Mouse (Mus musculus) heart, postnatal 4 days (tissue): ENCODE measurements around the gene Mtcl1. TPM values are rescaled to one million over a fixed set of nuclear protein-coding genes. Genes with fewer than 3 reads are reported as not detected.

ENCODE experiments used
- DNase-seq: peaks from one replicate; pipeline ENCODE4 v3.0.0; 2021
- total RNA-seq, 2 experiments: library from RNA; stranded (reverse); gene quantifications; 2 replicates each; pipeline ENCODE4 v1.2.3; 2021

Gene Mtcl1
- total RNA-seq, 2 experiments from 2014 or later = 4.9 to 5.4 TPM

DNA sequence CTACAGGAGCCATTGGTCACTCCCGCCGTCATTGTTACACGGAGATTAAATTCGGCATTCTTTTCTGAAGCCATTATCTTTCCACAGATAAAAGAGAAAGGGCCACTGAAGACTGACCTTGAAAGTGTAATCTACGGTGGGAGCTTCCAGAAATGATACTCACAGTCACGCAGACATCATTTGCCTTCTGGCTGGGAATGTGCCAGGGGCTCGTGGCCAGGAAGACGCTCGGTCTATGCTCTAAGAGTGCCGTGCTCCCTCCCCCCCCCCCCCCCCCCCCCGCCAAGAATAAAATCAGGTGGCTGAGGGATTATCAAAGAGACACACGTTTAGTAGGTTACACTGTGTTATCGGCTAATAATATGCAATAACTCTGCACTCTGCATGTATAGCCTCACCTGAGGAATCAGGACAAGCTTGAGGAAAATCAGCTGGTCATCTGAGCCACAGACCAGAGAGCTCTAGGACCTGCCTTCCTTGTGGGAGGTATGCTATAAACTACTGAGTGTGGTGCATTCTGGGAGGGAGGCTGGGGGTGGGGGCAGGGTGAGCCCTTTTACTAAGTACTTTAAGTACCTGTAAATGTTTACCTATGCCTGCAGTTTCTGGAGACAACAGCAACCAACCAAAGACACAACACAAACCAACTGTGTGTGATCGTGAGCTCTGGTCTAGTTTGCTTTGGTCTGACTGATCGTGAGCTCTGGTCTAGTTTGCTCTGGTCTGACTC, 87.1 kb downstream of the Mtcl1 start:
- no peak for DNase-seq

DNA sequence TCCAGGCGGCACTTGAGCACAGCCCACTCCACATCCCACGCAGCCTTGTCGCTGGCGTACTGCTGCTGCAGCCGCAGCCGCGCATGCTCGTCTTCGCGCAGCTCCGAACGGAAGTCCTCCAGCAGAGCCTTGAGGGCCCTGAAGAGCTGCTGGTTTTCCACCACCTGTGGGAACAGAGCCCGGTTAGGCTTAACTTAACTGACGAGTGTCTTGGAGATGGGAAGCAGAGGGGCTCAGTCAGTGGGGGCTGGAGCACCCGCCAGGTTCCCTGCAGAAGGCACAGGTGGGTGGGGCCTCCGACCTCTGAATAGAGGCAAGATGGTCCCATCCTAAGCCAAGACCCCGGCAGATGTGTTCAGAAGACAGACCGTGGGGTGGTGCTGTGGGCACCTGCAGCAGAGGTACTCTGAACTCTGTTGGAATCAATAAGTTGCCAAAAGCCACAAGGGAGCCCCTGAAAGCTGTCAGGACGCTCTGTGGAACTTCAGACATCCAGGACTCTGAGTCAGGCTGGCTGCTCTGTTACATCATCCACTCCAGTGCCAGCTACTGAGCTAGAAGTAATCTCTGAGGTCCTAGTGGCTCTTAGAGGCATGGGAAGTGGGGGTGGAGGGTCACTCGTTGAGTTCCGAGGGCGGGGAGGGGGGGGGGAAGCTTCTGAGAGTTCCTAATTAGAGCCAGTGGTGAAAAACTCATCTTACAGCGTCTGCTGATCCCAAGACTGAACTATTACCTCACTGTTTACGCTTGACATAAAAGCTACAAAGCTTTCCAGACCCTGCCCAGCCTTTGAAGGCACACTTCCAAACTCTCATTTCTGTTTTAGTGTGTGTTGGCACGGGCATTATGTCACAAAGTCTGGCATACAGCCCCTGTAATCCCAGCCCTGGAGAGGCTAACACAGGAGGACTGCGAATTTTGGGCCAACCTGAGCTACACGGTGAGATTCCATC, 91.2 kb downstream of the Mtcl1 start:
- DNase-seq = peak; percentile 38

DNA sequence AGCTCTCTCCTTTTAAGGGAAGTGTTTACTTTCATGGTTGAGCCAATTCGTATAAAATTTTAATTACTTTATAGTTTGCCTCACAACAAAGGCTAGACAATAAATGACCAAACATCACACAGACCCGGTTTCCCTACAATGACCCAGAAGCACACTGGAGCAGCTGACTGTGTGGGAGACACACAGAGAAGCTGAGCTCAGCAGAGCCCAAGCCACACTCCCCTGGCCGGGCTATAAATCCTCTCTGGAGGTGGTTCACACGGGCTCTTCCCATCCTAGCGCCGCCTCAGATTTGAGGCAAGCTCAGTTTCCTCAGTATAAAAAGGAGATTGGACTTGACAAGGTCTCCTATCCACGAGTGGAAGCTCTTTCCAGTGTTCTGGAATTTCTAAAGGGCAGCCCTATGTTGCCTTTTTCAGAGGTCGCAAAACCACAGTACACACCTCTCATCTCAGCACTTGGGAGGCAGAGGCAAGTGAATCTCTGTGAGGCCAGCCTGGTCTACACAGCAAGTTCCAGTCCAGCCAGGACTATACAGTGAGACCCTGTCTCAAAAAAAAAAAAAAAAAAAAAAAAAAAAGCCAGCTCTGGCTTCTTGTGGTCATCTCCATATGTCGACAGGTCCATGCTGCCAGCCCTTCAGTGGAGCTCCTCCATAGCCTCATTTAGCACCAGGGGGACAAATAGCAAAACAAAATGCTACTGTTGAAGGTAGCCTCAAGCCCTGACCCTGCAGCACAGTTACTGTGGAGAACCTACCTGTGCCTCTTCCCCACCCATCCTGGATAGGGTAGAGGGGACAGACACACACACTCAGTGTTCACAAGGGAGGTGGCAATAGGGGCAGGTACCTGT, 92.2 kb downstream of the Mtcl1 start:
- DNase-seq = no peak

GRCm38 (mm10) chr17:66353907-66354306, 95.6 kb downstream of the Mtcl1 start:
- DNase-seq = no peak

DNA sequence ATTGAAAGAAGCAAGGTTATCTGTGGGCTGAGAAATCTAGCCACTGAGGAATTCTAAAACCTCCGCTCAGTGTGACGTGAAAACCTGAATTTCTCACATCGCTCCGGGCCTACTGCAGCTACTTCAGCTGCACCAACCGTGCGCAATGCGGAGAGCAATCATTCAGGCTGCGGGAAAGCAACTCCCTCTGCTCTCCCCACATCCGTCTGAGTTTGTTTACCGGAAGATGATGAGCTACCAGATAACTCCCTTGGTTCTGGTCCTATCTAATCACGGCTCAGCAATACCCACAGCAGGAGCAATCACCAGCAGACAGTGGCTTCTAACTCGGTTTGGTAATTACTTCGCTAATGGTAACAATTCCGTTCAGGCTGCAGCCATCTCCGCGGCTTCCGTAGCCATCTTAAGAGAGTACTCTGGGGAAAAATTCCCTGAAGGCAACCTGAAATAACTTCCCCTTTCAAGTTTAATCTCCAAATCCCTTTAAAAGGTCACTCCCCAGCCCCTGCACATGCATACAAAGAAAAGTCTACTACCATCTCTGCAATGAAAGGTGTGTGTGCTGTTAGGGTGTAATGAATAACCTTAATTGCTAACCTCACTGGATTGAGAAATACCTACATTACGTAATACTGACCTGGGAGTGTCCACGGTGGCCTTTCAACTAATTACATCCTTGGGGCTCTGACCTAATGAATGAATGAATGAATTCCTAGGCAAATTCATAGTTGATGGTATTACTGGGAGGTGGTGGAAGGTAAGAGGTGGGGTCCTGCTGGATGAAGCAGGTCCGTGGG, 96.5 kb downstream of the Mtcl1 start:
- DNase-seq = no peak

DNA sequence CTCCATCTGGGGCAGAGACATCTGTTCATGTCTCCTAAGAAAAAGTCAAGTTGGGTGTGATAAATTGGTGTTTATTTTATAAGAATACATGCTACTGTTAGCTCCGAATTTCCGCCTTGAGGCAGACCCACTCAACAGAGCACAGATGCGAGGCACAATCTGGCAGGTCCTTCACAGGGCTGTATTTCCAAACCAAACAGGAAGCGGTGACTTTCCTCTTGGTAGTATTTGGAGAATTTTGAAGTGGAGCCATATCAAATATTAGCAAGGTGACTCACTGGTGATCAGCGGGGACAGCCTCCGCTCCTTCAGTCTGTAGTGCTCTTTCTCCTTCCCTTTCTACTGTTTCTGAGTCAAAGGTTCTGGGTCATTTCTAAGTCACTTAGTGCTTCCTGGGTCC, 97.3 kb downstream of the Mtcl1 start:
- DNase-seq = peak; percentile 37

GRCm38 (mm10) chr17:66350689-66351088, 98.9 kb downstream of the Mtcl1 start:
- DNase-seq = no peak

DNA sequence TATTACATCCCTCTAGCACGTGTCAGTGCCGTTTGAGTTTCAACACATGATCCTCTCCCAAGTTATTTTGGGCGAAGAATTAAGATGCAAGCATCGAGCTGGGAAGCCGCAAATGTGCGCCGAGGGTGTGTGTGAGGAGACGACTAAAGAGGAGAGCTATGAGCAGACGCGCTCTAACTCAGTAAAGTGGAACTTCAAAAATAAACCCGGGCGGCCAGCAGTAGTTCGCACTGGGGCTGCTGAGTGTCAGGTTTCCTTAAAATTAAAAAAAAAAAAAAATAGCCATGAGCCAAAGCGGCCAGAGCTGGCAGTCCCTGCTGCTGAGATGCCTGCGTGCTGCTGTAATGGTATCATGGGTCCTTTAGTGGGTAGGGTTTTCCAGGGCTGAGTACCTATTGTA, 99.4 kb downstream of the Mtcl1 start:
- DNase-seq = peak; percentile 37

DNA sequence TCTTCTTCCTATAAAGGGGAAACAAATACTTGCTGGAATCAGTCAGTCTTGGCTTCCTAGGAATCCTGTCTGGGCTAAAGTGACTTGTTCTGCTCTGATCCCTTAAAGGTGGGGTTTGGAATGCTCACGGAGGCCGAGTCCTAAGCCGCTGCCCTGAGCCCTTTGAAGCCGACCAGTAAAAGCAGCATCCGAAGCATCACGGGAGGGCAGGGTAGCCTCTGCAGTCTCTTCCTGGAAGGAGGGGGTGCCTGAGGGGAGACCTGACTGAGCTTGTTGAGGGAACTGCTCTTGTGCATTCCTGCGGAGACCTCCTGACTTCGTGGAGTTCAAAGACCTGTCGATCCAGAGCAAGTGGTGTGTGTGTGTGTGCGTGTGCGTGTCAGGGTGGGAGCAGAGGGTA, 103.2 kb downstream of the Mtcl1 start:
- DNase-seq = no peak

- DNase-seq = no peak
Observed at GRCm38 (mm10) chr17:66345680-66346079, 103.9 kb downstream of the Mtcl1 start.

DNA sequence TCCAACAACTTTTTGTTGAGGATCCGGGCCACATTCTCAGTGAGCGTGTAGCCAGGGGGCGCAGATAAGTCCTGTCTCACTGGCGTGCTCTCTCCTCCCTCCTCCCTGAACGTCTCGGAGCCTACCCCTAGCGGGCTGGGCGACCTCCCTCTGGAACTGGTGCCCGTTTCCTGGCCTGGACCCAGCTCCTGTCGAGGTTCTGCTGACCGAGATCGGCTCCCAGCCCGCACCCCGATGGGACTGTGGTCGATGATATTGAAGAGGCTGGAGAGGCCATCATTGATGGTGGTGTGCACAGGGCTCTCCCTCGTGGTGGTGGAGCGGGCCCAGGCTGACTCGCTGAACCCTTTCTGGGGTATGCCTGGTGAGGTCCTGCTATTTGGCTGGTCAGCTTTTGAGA, 106.6 kb downstream of the Mtcl1 start:
- DNase-seq = no peak

DNA sequence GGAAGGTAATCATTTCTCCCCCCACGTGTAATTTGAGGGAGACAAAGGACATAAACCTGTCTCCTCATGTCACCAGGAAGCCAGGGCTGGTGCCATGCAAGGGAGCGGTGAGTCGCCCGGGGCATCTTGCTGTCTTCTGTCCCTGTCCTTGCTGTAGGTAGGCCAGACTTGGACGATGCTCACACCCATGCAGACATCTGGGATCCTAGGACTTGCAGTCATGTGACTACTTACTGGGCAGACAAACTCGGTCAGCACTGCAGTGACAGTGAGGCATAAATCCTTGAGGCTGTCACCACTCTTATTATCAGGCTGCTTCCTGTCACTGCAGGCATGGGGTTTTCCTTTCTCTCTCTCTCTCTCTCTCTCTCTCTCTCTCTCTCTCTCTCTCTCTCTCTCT, 107.9 kb downstream of the Mtcl1 start:
- DNase-seq = no peak

DNA sequence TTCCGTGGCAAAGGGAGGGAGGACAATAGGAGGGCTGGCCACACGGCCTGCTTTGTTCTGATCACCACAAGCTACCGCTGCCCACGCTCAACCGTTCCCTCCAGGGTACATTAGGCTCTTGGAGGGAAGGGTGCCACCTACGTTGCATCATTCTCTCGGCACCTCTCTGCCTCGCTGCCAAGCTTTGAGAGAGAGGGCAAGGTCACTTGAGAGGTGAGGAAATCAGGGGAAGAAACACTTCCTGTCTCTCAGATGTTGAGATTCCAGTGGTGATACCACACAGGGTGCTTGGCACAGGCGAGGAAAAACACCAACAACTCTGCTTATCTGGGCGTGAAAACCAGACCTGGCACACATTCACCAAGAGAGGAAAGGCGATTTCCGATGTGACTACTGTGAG, 108.8 kb downstream of the Mtcl1 start:
- no peak for DNase-seq

DNA sequence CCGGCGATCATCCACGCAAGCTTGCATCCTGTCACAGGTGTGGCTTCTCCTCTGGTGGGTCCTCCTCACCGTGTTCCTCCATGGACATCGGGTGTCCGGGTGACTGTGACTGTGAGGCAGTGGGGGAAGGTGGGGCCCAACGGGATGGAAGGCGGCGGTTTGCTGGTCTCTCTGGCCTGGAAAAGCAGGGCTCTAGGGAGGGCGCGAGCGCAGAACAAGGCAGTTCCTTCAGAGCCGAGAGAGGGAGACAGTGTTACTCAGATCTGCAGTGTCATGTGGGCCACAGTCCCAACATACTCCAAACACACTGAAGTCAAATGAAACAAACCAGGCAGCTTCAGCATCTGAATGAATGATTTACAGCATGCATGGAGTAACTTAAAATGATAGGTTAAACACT, 111.6 kb downstream of the Mtcl1 start:
- DNase-seq = no peak

DNA sequence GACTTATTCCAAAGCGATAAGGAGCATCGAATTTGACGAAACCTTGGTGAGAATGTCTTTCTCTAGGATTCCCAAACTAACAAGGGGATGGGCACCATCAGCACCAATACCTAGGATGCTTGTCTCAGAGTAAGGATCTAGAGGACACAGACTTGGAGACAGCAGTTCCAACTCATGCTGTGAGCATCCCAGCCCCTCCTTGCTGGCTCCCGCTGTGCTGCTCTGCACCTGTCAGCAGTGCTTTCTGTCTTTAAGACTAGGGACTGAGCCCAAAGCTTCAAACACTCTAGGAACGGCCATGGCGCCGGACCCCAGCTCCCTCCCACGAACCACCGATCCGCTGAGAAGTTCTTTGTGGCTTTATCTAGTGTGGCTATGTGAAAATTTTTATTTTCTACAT, 114.0 kb downstream of the Mtcl1 start:
- DNase-seq = no peak

- DNase-seq = no peak
Observed at GRCm38 (mm10) chr17:66334894-66335293, 114.7 kb downstream of the Mtcl1 start.

GRCm38 (mm10) chr17:66331207-66331606, 118.3 kb downstream of the Mtcl1 start:
- DNase-seq = no peak

DNA sequence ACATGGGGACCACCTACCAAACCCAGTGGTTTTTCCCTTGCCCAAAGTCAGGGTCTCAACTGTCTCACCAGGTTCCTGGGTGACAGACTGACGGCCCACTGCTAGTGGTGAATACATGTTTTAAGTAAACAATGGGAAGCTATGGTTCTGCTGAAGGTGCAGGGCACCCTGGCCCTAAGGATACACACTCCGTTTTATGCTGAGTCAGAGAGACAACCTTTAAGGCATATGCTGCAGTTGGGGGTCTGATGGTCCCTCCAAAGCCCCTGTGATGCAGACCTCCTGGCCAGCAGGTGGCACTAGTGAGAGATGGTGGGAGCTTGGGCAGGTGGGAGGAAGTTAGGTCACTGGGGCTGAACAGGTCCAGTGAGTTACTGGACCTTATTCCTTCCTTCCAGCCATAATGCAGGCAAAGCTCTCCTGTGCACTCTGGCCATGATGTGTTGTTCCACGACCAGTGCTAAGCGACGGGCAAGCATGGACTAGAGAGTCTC, 123.0 kb downstream of the Mtcl1 start:
- DNase-seq = no peak

DNA sequence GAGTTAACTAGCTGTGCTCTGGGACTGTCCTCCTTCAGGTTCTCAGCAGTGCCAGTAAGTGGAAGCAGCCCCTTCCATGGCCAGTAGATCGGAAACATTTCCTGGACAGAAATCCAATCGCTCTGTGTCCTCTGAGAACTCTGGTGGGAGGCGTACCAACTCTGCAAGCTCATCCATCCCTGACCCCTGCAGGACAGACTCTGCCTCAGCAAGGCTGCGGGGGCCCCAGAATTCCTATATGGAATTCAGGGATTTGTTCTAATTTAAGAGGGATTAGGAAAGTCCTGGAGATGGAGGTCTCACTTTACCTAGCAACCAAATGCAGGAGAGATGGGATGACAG, 123.4 kb downstream of the Mtcl1 start:
- no peak for DNase-seq

DNA sequence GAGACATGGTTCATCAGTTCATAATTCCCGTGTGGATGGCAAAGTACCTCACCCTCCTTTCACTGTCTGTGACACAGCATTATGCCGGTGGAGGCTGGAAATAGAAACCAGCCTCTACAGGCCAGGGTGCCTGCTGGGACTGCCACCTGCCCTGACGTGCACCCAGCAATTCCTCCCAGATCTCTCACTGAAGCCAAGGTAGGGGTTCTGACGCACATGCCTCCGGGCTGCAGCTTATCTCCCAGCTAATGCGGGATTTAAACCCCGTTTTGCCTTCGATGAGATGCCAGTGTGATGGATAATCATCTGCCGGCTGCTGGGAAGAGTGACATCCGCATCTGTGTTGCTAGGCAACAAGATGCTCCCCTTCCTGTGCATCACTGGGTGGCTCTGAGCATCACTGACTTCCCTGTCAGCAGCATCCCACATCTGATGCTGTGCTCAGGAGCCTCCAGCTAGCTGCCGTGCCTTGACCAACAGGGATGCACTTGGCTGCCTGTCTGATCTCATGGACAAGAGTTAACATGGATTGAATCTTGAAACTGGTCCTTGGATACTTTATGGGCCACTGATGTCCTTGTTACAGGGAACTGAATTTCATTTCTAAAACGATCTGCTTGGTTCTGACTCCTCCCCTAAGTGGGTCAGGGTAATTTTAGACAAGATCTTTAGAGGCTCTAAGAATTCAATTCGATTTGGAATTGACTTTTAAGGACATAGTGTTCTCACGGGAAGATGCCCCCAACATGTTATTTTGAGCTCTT, 123.9 kb downstream of the Mtcl1 start:
- DNase-seq = no peak

DNA sequence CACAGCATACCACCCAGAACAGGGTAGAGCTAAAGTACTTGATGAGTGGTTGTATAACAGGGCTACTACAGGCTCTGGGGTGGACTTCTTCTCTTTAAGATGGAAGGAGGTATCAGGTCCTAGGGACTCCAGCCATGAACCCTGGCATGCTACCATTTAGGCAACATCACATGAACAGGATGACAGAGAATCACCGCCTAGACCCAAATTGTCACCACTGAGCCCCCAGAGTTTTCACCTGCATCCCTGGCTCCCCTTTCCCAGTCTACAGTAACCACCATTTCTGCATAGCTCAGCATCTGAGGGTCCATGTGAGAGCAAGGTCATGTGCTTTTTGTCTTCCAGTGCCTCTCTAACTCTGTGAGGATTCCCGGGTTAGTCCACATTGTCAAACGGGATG, 124.7 kb downstream of the Mtcl1 start:
- DNase-seq = no peak
